Mouse (Mus musculus) ovary, postnatal 10 days (tissue): Measurements from ENCODE around the gene Hexa.

Experiments used
- DNase-seq: peaks from one replicate; pipeline ENCODE4 v3.0.0; 2022; ENCODE audit warnings: low spot score

The Hexa gene

GRCm38 (mm10) chr9:59539441-59540137, at the start of gene Hexa, which contains the start of gene Tmem202:
Gene Hexa (plus strand): TSS chr9:59539540.
Gene Tmem202 (minus strand): TSS chr9:59539847.
- DNase-seq: peak; percentile 51

GRCm38 (mm10) chr9:59508146-59508545, 31.2 kb upstream of the Hexa start:
- DNase-seq: no peak

- no peak for DNase-seq
These were observed 27.0 kb upstream of the Hexa start for GRCm38 (mm10) chr9:59512381-59512780.

GRCm38 (mm10) chr9:59515069-59515468, 24.3 kb upstream of the Hexa start:
- DNase-seq: no peak

- DNase-seq: no peak
These were observed 22.2 kb upstream of the Hexa start for GRCm38 (mm10) chr9:59517127-59517526.

GRCm38 (mm10) chr9:59518976-59519375, 20.4 kb upstream of the Hexa start:
- DNase-seq: no peak

- DNase-seq: no peak
These were observed 19.9 kb upstream of the Hexa start for GRCm38 (mm10) chr9:59519396-59519795.

GRCm38 (mm10) chr9:59522906-59523305, 16.4 kb upstream of the Hexa start:
- DNase-seq: no peak

- DNase-seq: no peak
These were observed 12.6 kb upstream of the Hexa start for GRCm38 (mm10) chr9:59526727-59527126.

GRCm38 (mm10) chr9:59527580-59527979, 11.8 kb upstream of the Hexa start:
- no peak for DNase-seq

- DNase-seq: no peak
These were observed 11.1 kb upstream of the Hexa start for GRCm38 (mm10) chr9:59528274-59528673.

GRCm38 (mm10) chr9:59531645-59532044, 7.7 kb upstream of the Hexa start:
- no peak for DNase-seq

GRCm38 (mm10) chr9:59533422-59533821, 5.9 kb upstream of the Hexa start:
- no peak for DNase-seq

- no peak for DNase-seq
These were observed 5.5 kb upstream of the Hexa start for GRCm38 (mm10) chr9:59533889-59534288.

- no peak for DNase-seq
These were observed 1.7 kb upstream of the Hexa start for GRCm38 (mm10) chr9:59537651-59538050.

- no peak for DNase-seq
These were observed 2.3 kb downstream of the Hexa start for GRCm38 (mm10) chr9:59541617-59542016.

- DNase-seq: no peak
These were observed 3.5 kb downstream of the Hexa start for GRCm38 (mm10) chr9:59542766-59543324.

GRCm38 (mm10) chr9:59544739-59545138, 5.4 kb downstream of the Hexa start:
- DNase-seq: no peak

- no peak for DNase-seq
These were observed 8.5 kb downstream of the Hexa start for GRCm38 (mm10) chr9:59547869-59548268.

- DNase-seq: no peak
These were observed 9.7 kb downstream of the Hexa start for GRCm38 (mm10) chr9:59548961-59549487.

- DNase-seq: no peak
These were observed 10.7 kb downstream of the Hexa start for GRCm38 (mm10) chr9:59550077-59550476.

- DNase-seq: no peak
These were observed 11.7 kb downstream of the Hexa start for GRCm38 (mm10) chr9:59551017-59551416.

GRCm38 (mm10) chr9:59551620-59552031, 12.3 kb downstream of the Hexa start:
- DNase-seq: no peak

- DNase-seq: no peak
These were observed 13.3 kb downstream of the Hexa start for GRCm38 (mm10) chr9:59552610-59553009.
